Mouse (Mus musculus): Measurements from ENCODE around the gene Chd9.

Gene Chd9

GRCm38 (mm10) chr8:90839725-90840714 is 11.9 kb downstream of the Chd9 start:
- no peak for DNase-seq

GRCm38 (mm10) chr8:90841321-90841720 is 13.2 kb downstream of the Chd9 start:
- no peak for DNase-seq

- no peak for DNase-seq
Observed at GRCm38 (mm10) chr8:90843127-90843526, 15.0 kb downstream of the Chd9 start.

DNA sequence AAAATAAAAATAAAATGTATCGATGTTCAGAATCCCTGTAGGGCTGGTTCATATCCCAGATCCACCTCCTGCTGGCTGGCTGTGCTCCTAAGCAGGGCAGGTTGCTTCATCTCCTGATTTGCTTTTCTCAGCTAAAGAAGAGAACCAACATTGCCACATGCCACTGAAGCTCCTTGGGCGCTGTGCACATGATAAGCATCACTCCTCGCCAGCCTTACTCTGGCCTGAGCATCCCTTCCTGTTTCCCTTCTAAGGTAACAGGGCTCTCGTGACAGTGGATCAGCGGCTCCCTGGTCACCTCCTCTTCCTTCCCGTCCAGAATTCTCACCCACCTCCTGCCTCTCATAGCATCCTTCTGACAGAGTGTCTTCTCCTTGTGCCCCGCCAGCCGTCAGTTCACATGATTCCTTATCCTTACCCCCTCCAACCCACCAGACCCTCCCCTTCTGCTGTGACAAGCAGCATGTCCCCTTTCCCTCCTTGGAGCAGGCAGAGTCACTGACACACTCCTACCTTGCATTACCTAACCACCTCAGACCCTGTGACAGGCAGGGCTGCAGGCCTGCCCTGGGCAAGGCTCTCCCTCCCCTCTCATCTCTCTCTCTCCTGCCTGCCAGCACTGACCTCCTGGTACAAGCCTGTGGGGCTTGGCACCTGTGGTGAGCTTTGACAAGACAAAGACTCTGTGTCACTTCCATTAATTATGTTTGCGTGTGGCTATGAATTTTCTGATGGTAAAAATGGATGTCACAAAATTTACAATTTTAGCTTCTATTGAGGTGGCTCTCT is 16.2 kb downstream of the Chd9 start:
- DNase-seq: peak; percentile 54

GRCm38 (mm10) chr8:90847980-90848379 is 19.8 kb downstream of the Chd9 start:
- DNase-seq: no peak

DNA sequence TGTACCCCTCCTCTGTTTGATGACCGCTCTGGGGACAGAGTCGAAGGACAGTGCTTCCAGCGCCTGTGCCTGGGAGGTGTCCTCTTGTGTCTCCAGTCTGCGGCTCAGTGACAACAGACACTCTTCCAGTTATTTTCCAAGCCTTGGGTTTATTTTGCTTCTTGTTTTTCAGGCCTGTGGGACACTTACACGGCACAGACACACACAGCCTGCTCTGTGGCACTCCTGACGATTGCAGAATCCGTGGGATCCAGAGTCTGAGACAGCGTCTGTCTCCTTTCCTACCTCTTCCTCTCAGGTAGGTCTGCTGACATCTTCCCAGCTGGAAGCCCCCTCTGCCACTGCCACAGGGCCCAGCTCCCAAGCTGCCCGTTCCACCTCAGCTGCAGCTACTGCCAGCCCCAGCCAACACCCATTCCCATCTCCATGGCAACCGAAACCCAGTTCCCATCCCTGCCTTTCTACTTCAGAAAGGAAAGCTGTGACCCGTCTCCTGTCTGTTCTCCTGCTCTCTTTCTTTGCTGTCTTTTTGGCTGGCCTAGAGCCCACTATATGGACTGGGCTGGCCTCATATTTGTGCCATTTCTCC is 21.4 kb downstream of the Chd9 start:
- no peak for DNase-seq

DNA sequence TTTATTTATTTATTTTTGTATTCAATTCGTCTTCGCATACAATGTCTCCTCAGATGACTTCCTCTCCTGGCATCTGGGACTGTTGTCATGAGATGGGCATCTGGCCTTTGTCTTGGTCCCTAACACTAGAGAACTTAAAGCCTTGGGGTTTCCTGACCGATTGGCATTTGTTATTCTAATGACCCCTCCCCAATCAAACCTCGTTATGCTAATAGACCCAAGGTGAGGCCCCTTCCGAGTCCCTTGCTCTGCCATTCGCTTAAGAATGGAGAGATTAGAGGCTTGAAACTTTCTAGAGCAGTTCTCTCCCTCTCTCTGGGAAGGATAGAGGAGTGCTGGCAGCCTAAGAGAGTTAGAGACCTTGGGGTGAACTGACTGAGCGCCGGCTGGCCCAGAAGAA is 23.4 kb downstream of the Chd9 start:
- DNase-seq: no peak

GRCm38 (mm10) chr8:90853971-90854670 is 26.0 kb downstream of the Chd9 start:
- DNase-seq: no peak

DNA sequence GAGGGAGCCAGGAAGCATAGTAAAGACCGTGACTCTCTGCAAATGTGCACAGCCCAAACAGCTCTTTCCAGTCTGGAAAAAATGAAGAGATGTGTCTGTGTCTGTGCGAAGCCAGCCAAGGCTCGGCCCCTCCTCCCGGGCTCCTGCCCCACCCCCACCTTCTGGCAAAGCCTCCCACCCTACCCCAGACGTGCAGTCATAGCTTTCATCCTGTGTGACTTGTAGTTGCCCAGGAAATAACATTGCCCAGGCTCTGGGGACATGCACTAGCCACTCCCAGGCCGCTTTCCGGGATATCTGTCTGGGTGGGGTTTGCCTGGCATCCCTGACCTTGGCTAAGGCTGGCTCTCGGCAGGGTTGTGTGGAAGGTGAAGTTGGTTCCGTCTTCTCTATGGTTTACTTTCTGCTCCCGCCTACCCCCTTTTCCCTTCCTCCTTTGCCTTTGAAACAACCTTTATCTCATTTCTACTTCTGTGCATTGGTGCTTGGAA is 26.6 kb downstream of the Chd9 start:
- DNase-seq: no peak

- DNase-seq: no peak
Observed at GRCm38 (mm10) chr8:90856171-90856570, 28.0 kb downstream of the Chd9 start.

DNA sequence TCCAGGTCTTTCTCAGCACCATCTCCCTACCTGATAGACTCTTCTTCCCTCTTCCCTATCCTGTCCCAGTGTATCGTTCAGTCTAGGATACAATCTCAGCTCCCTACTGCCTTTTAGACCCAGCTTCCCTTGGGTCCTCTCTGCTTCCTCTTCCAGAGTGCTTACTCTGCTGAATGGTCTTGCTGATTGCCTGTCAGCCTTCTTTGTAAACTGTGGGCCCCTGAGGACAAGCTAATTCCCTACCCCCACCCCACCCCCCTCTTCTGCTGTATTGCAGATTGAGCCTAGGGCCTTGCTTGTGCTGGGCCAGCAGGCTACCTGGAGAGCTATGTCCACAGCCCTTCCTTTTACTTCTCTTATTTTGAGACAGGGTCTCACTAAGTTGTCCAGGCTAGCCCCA is 28.8 kb downstream of the Chd9 start:
- DNase-seq: no peak

GRCm38 (mm10) chr8:90858071-90858470 is 29.9 kb downstream of the Chd9 start:
- DNase-seq: no peak

DNA sequence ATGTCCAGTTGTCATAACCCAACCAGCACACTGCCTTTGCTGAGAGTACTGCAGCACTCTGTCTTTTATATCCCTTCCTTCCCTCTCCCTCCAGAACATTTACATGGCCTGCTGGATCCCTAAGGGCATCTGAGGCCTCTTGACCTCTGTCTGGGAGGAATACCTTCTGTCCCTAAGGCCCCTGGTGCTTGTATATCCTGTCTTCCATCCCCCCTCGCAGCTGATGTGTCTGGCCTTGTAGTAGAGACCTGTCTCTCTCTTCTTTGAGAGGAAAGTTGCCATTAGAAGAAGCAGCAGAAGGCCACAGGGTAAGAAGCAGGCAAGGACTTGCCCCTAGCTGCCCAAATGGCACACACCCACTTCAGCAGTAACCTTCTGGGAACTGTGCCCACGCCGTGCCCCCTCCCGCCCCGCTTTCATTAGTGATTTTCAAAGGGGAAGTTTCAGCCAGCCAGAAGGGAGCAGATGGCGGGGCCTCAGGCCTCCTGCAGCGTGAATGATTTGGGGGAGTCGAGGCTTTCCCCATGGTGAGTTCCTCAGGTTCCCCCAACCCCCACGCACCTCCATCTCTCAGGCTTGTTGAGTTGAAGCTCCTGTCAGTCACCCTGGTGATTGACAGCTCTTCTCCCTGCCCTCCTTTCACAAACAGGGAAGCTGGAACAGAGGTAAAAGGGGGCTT is 33.3 kb downstream of the Chd9 start:
- peak; percentile 75 for DNase-seq

DNA sequence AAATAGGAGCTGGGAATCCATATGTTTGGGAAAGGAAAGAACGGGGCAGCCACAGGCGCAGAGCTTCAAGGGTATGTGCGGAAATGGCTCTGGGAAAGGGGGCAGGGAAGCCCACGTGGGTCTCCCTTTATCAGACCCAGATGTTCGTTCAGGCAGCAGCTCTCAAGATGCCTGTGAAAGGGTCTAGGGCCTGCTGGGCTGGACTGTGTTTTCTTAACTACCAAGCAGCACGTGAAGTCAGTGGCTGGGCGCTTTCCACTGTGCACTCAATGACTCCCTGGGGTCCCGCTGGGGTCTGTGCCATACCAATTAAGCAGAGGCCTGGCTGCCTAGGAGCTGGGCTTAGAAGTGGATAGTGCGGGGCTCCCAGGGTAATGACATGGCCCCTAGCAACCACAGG is 33.9 kb downstream of the Chd9 start:
- DNase-seq: no peak

DNA sequence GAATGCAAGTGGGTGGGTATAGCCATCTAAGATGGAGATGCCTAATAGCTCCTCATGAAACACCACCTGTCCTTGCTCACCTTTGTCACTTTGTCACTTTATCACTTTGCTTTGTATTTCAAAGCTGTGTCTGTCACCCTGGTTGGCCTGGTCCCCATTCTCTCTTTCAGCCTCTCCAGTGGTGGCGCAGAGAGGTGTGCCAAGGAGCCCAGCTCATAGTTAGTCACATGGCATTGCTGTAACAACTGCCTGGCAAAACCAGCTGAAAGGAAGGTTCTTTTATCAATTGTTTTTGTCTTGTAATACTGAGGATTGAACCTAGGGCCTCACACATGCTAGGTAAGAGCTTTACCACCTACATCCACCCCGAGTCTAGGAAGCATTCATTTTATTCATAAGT is 38.9 kb downstream of the Chd9 start:
- DNase-seq: no peak

GRCm38 (mm10) chr8:90867911-90868310 is 39.8 kb downstream of the Chd9 start:
- DNase-seq: no peak

DNA sequence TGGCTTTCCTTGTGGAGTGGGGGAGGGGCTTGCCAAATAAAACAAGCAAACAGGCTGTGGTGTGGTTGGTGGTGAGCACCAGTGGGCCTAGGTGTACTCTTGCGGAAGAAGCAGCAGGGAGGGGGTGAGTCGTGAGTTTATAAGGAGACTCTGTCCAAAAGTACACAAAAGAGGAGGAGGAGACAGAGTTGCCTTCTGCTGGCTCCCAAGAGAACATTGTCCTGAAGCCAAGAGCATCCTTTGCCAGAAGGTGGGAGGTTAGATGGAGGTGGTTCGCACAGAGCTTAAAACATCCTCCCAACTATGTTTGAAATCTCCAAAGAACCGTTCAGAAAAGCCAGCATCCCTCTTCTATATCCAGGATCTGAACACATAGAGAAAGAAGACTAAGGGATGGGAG is 40.2 kb downstream of the Chd9 start:
- no peak for DNase-seq

- no peak for DNase-seq
Observed at GRCm38 (mm10) chr8:90869071-90869919, 41.1 kb downstream of the Chd9 start.

GRCm38 (mm10) chr8:90869920-90870777 is 42.0 kb downstream of the Chd9 start:
- DNase-seq: peak; percentile 43

Data from cerebellum, adult 9-10 months (tissue).